Mouse (Mus musculus): ENCODE data around the gene Ifit3. TPM values are rescaled to one million over a fixed set of nuclear protein-coding genes. Genes with fewer than 3 reads are reported as not detected.
A peak's percentile ranks its signal among the peaks of the same experiment; 100 is the strongest.
"Not testable (repeated sequence)": the region's sequence is repeated elsewhere in the genome, so short reads cannot be mapped to it uniquely, and the experiment has no call there.

Ifit3 gene
- polyA plus RNA-seq, 3 experiments from 2014 or later, result 19.4 to 35.1 (median 26.7) TPM

- no peak for ATAC-seq
Measured at GRCm38 (mm10) chr19:34588959-34589358, 5.6 kb downstream of the Ifit3 start.

- no peak for ATAC-seq
Measured at GRCm38 (mm10) chr19:34593456-34593855, 10.1 kb downstream of the Ifit3 start.

- ATAC-seq, result not testable (repeated sequence)
Measured at GRCm38 (mm10) chr19:34594523-34594922, 11.2 kb downstream of the Ifit3 start.

DNA sequence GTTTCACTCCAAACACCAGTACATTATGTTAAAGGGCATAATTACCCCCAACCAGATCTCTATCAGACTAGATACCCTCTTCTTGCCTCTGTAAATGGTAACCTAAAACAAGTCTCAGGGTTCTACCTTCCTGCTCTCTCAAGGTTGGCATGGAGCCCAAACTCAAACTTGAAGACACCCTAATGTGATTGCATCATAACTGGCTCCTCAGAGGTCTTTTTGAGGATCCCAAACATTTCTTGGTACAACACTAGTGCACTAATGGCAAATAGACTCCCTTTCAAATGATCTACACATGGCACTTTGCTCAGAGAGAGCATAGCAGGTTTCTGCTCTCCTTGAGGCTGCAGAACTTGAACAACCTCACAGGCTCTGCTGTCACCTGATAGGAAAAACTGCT, 13.5 kb downstream of the Ifit3 start:
- no peak for ATAC-seq

DNA sequence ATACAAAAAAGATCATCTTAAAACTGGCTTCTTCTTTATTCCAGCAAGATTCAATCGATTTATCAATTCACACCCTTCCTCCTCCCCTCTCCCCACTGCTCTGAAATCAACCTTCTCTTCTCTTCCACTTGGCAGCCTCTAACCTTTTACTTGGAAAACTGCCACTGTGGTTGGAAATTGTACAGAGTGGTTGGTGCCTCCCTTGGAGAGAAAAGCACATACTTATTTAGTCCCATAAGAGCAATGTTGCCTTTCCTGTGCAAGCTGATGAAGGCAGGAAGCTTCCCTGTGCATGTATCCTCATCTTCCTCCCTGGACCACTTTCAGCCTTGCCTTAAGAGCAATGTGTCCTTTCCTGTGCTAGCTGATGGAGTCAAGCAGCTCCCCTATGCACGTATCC, 15.0 kb downstream of the Ifit3 start:
- ATAC-seq, result no peak

DNA sequence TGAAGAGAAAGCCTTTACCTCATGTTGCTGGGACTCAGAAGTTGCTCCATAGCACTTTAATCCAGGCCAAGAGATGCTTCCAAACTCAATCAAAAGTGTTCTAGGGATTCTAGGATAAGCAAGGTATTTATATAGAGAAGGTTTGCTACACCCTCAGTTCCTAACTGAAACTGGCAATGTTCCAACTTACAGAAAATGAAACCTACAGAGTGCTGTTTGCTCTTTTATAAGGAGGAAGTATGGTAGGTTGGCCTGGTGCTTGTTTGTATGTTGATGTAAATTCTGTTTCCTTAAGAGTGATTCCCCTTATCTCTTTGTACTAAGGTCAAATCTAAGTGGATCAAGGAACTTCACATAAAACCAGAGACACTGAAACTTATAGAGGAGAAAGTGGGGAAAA, 15.9 kb downstream of the Ifit3 start:
- ATAC-seq, result peak; percentile 79

DNA sequence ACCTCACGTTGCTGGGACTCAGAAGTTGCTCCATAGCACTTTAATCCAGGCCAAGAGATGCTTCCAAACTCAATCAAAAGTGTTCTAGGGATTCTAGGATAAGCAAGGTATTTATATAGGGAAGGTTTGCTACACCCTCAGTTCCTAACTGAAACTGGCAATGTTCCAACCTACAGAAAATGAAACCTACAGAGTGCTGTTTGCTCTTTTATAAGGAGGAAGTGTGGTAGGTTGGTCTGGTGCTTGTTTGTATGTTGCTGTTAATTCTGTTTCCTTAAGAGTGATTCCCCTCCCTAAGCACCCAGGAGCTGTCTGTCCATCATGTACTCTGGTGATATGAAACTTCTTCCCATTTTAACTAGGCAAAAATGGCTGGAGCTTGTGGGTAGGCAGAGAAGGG, 18.6 kb downstream of the Ifit3 start, which contains the start of gene Ifit1bl1:
TSS of gene Ifit1bl1 (minus strand) at position 69 of the 400 bp plus-strand sequence.
- ATAC-seq, result peak; percentile 78

GRCm38 (mm10) chr19:34605472-34605871, 22.1 kb downstream of the Ifit3 start:
- peak; percentile 16 for ATAC-seq

- peak; percentile 78 for ATAC-seq
Measured at GRCm38 (mm10) chr19:34607237-34608051, 24.1 kb downstream of the Ifit3 start, which contains the start of gene Ifit3b. Gene Ifit3b, plus strand, starts transcription at chr19:34607970.

- ATAC-seq, result not testable (repeated sequence)
Measured at GRCm38 (mm10) chr19:34610118-34610517, 26.8 kb downstream of the Ifit3 start.

DNA sequence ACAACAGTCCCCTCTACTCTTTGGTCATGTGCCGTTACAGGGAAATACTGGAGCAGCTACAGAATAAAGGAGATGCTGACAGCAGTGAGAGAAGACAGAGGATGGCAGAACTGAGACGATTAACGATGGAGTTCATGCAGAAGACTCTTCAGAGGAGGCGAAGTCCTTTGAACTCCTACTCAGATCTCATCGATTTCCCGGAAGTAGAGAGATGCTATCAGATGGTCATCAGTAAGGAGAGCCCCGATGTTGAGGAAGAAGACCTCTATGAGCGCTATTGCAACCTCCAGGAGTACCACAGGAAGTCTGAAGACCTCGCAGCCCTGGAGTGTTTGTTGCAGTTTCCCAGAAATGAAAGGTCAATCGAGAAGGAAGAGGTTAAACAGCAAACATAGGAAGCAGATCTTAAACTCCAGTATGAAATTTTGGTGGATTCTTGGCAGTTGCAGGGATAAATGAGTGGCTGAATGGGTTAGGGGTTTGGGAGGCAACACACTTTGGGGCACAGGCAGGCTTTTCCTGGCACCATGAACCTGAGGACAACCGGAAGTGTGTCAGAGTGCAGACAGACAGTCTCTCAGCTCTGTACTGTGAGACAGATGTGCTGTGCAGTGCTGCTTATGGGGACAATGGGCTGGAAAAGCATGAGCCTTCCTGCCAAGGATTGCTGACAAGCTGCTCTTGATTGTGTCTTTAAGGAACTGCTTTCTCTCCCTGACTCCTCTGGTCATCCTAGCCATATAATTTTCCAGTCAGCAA, 29.1 kb downstream of the Ifit3 start:
- ATAC-seq, result peak; percentile 72

DNA sequence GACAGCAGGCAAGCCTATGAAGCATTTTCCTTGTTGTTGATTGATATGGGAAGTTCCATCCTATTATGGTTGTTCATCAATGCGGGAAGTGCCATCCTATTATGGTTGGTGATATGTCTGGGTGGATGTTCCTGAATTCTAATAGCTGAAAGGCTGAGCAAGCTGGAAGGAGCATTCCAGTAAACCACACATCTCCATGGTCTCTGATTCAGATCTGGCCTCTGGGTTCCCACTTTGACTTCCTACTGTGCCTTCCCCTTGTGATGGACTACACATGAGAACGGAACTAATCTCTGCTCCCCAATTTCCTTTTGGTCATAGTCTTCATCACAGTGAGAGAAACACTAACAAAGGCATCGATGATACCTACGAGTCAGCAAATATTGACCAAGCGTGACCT, 37.5 kb downstream of the Ifit3 start:
- ATAC-seq, result no peak

DNA sequence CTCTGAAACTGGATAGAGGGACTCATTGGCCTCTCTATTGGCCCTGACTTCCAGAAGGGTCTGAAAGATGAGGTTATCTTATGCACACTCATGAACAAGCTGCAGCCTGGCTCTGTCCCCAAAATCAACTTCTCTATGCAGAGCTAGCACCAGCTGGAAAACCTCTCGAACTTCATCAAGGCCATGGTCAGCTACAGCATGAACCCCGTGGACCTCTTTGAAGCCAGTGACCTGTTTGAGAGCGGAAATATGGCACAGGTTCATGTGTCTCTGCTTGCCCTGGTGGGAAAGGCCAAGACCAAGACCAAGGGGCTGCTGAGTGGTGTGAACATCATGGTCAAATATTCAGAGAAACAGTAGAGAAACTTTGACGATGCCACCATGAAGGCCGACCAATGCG, 40.5 kb downstream of the Ifit3 start:
- ATAC-seq, result no peak

DNA sequence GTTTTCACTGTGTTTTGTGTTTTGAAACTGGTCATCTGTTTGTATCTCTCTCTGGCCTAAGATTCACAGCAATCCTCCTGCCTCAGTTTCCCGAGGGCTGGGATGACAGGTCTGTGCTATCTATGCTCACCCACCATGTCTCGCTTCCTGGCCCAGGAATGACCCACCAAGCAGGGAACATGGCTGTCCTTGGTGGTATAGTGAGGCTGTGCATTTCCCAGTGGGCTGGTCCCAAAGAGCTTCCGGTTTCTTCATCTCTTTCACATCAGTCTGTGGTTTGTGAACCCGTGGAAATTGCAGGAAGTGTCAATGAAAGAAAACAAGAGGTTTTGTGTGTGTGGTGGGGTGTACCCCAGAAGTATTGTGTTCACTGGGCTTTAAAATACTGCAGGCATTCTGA, 41.3 kb downstream of the Ifit3 start:
- ATAC-seq, result no peak

DNA sequence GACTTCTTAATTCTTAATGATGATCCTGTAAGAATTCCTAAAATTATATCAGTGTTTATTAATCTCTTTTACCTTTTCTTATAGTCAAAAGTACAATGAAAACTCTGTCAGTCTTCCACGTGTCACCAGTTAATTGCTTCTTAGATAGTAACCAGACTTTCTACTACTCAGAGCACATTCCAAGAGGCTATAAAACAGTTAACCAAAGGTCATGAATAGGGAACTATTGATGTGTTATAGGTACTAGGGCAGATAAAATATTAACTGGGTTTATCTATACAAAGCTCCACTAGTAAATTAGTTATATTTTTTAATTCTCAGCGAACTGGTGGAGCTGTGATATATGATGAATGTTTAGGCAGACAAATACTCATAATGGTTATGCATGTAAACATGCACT, 44.2 kb downstream of the Ifit3 start:
- ATAC-seq, result no peak

DNA sequence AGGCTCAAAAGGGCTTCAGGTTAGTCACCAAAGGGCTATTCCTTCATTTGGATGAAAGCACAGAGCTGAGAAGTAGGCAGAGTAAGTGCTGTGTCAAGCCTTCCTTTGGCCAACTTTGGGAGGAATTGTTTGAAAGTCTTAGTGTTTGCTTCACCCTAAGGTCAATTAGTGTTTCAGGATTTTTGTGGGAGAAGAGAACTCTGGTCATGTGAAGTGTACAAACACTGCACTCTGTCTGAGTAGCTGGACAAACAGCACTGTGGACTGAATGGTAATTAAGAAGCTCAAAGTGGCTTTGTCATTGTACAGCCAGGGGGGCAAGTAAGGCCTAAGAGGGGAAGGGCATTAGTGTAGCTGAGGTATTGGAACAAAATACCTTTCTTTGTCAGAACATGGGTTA, 48.2 kb downstream of the Ifit3 start:
- no peak for ATAC-seq

DNA sequence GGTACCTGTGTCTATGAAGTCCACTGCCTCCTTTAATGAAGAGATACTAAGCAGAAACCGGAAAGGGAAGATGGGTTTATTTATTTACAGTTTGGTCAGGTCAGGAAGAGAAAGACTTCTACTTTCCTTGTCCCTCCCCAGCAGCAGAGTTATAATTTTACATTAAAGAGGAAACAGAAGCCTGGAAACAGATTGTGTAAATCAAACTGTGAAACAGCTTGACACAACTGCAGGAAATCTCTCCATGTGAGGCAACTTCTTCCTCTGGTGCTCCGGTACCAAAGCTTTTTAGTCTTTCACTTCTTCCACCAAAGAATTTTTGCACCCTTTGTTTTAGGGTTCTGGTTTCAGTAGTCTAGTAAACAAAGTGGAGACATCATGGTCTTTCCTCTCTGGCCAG, 50.2 kb downstream of the Ifit3 start:
- no peak for ATAC-seq

- ATAC-seq, result peak; percentile 35
Measured at GRCm38 (mm10) chr19:34636933-34637557, 53.7 kb downstream of the Ifit3 start.

Other genes with a start within 250 kb of the Ifit3 start
- under 1 TPM in 1 of 3 experiments, not detected in 2; 0.26 TPM for gene Ch25h, start 108.4 kb upstream of the Ifit3 start, polyA plus RNA-seq (2017; shearing (Covaris generic))
- gene Lipa, start 56.1 kb upstream of the Ifit3 start, polyA plus RNA-seq (2017; shearing (Covaris generic)), result 10 to 100 TPM; 64.4 to 96.0 (median 93.8) TPM
- 10 to 100 TPM; 21.6 to 26.7 (median 26.3) TPM for gene Ifit2, start 32.8 kb upstream of the Ifit3 start, polyA plus RNA-seq (2017; shearing (Covaris generic))
- gene Ifit1bl1, start 18.4 kb downstream of the Ifit3 start, polyA plus RNA-seq (2017; shearing (Covaris generic)), result 100 to 1,000 TPM in 1 of 3 experiments, 10 to 100 TPM in 2; 76.3 to 104 (median 82.1) TPM
- gene Ifit3b, start 24.4 kb downstream of the Ifit3 start, polyA plus RNA-seq (2017; shearing (Covaris generic)), result 1 to 10 TPM; 4.1 to 6.7 (median 6.2) TPM
- gene Ifit1bl2, start 57.2 kb downstream of the Ifit3 start, polyA plus RNA-seq (2017; shearing (Covaris generic)), result 1 to 10 TPM; 1.1 to 1.3 (median 1.1) TPM
- gene Ifit1, start 57.3 kb downstream of the Ifit3 start, polyA plus RNA-seq (2017; shearing (Covaris generic)), result 10 to 100 TPM; 33.8 to 38.0 (median 34.8) TPM
- under 1 TPM in 1 of 3 experiments, not detected in 2; 0.18 TPM for gene Slc16a12, start 163.8 kb downstream of the Ifit3 start, polyA plus RNA-seq (2017; shearing (Covaris generic))